Mouse (Mus musculus) liver, postnatal 0 days (tissue): ENCODE results near the gene Gm5460. TPM values are rescaled to one million over a fixed set of nuclear protein-coding genes. Genes with fewer than 3 reads are reported as not detected.

ENCODE experiments used
- ATAC-seq: fragments of 200-750 bp; cut with Nextera tagmentation; 2 replicates; pipeline ENCODE4 v1.8.0; 2017; ENCODE audit warnings: mild to moderate bottlenecking, moderate library complexity
- DNase-seq: peaks from one replicate; pipeline ENCODE4 v3.0.0-alpha.2; 2016
- H3K27ac ChIP-seq: fragments of 300-500 bp; sonication (generic); 2 replicates; pipeline ENCODE4 v1.5.1; 2014; ENCODE audit warnings: antibody characterized with exemption, moderate library complexity, mild to moderate bottlenecking, low read depth
- H3K27me3 ChIP-seq: fragments of 300-500 bp; sonication (generic); 2 replicates; pipeline ENCODE4 v1.6.1; 2014; ENCODE audit warnings: low read length, control low read depth, mixed read lengths; ENCODE audit not compliant: insufficient read depth
- H3K36me3 ChIP-seq: fragments of 300-500 bp; sonication (generic); replicated peaks from 2 replicates; pipeline ENCODE4 v1.6.1; 2014; ENCODE audit warnings: mild to moderate bottlenecking, control low read depth, low read length, moderate library complexity, mixed read lengths; ENCODE audit not compliant: insufficient read depth
- H3K4me1 ChIP-seq: fragments of 300-500 bp; sonication (generic); 2 replicates; pipeline ENCODE4 v1.6.1; 2014; ENCODE audit warnings: antibody characterized with exemption, mild to moderate bottlenecking, control low read depth; ENCODE audit not compliant: insufficient read depth
- H3K4me2 ChIP-seq: fragments of 300-500 bp; sonication (generic); 2 replicates; pipeline ENCODE4 v1.6.1; 2014; ENCODE audit warnings: low read depth, mild to moderate bottlenecking, low read length, moderate library complexity, mixed read lengths
- H3K4me3 ChIP-seq: fragments of 300-500 bp; sonication (generic); 2 replicates; pipeline ENCODE4 v1.5.1; 2014; ENCODE audit warnings: low read depth, low read length
- H3K9ac ChIP-seq: fragments of 300-500 bp; sonication (generic); replicated peaks from 2 replicates; pipeline ENCODE4 v1.6.1; 2014; ENCODE audit warnings: mild to moderate bottlenecking, moderate library complexity
- H3K9me3 ChIP-seq: fragments of 300-500 bp; sonication (generic); 2 replicates; pipeline ENCODE4 v1.6.1; 2016; ENCODE audit warnings: mild to moderate bottlenecking, control low read depth, low read length, mixed read lengths
- CTCF ChIP-seq: sonication (generic); IDR thresholded peaks from 2 replicates; pipeline ENCODE4 v1.5.1; 2016; ENCODE audit warnings: antibody characterized with exemption, low read depth
- EP300 ChIP-seq: IDR thresholded peaks from 2 replicates; pipeline ENCODE4 v1.6.1; 2016; ENCODE audit warnings: antibody characterized with exemption, low read depth, mild to moderate bottlenecking
- WGBS: fragments of 180-500 bp; shearing (Covaris S2); extraction: QIAGEN DNeasy Blood & Tissue Kit; methylation state at CpG from one replicate; pipeline ENCODE4 v1.1.7; 2014; ENCODE audit not compliant: insufficient replicate concordance; 5-methylcytosine and 5-hydroxymethylcytosine counted together
- polyA plus RNA-seq: library from polyadenylated mRNA; unstranded; fragments of >200 nt; fragmentation: Nextera tagmentation; extraction: Ambion mirVana; gene quantifications from 2 replicates; pipeline ENCODE4 v1.2.1, GENCODE M21; 2015

Gm5460 gene
- polyA plus RNA-seq, 1 experiment from 2014 or later = not detected

GRCm38 (mm10) chr14:34052516-34052915, 36.0 kb downstream of the Gm5460 start, which contains the start of gene Antxrl:
Gene Antxrl (plus strand): TSS chr14:34052707.
- DNase-seq (no peak), ATAC-seq (no peak)
- Histone ChIP-seq H3K36me3 (no peaks in the 10 kb centered on the region), H3K4me1 (no peaks in the 10 kb centered on the region), H3K27me3 (no peaks in the 10 kb centered on the region), H3K4me3 (no peak within 1 kb of the TSS), H3K9me3 (no peaks in the 10 kb centered on the region), H3K27ac (no peak within 1 kb of the TSS), H3K9ac (no peak within 1 kb of the TSS), H3K4me2 (no peak within 1 kb of the TSS)
- TF ChIP-seq CTCF = no peak
- TF ChIP-seq EP300 = no peak
- WGBS = 84% methylated on average over 6 of the region's 6 CpGs

DNA sequence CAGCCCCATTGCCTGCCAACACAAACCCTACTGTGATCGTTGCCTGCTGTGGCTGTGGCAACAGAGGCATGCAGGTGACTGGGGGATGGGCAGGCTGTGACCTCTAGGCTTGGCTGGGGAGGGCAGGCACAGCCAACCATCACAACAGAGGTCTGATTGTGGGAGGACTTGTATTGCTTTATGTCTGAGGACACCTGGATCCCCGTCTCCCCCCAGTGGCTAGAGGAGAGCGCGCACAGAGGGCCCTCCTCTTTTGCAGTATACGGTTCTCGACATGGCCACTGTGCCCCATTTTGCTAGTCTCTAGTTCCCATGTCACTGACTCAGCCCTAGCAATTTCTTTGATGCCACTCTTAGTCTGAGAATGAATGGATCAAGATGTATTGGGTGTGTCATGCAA, 55.1 kb downstream of the Gm5460 start:
- Histone ChIP-seq H3K9me3 (no peaks in the 10 kb centered on the region), H3K9ac (no peak overlapping the region), H3K4me2 (no peak overlapping the region), H3K36me3 (no peaks in the 10 kb centered on the region), H3K4me3 (no peak overlapping the region), H3K4me1 (no peaks in the 10 kb centered on the region), H3K27ac (no peak overlapping the region), H3K27me3 (no peaks in the 10 kb centered on the region)
- no peak for DNase-seq
- 64% methylated on average over 6 of the region's 6 CpGs for WGBS
- TF ChIP-seq CTCF (no peak), EP300 (no peak)
- no peak for ATAC-seq

GRCm38 (mm10) chr14:34075346-34075745, 58.8 kb downstream of the Gm5460 start:
- H3K27ac ChIP-seq = no peak overlapping the region
- H3K9me3 ChIP-seq = no peaks in the 10 kb centered on the region
- no peak for DNase-seq
- H3K4me1 ChIP-seq = no peaks in the 10 kb centered on the region
- H3K9ac ChIP-seq = no peak overlapping the region
- no peak overlapping the region for H3K4me2 ChIP-seq
- 43% methylated on average over 4 of the region's 4 CpGs for WGBS
- no peak for ATAC-seq
- H3K27me3 ChIP-seq = no peaks in the 10 kb centered on the region
- no peaks in the 10 kb centered on the region for H3K36me3 ChIP-seq
- no peak overlapping the region for H3K4me3 ChIP-seq
- TF ChIP-seq CTCF = no peak
- TF ChIP-seq EP300 = no peak

DNA sequence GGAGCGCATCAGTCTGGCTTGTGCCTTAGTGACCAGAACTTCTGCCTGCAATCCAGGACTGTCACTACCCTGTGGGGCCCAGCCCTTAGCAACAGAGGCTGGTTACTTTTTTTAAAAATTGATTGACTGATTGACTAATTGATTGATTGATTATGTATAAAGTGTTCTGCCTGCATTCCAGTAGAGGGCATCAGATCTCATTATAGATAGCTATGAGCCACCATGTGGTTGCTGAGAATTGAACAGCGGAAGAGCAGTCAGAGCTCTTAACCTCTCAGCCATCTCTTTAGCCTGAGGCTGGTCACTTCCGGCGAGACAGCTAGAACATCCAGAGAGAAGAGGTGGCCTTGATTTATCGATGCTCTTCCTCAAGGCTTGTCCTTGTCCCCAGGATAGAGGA, 60.7 kb downstream of the Gm5460 start:
- 77% methylated on average over 5 of the region's 5 CpGs for WGBS
- ATAC-seq = no peak

GRCm38 (mm10) chr14:34078293-34078692, 61.7 kb downstream of the Gm5460 start:
- H3K4me2 ChIP-seq = no peak overlapping the region
- H3K9me3 ChIP-seq = no peaks in the 10 kb centered on the region
- TF ChIP-seq CTCF (no peak), EP300 (no peak)
- H3K27ac ChIP-seq = no peak overlapping the region
- H3K9ac ChIP-seq = no peak overlapping the region
- no peaks in the 10 kb centered on the region for H3K4me1 ChIP-seq
- ATAC-seq (peak; percentile 66; the same call in 1 of the 2 replicates), DNase-seq (no peak)
- H3K4me3 ChIP-seq = no peak overlapping the region
- no peaks in the 10 kb centered on the region for H3K27me3 ChIP-seq
- H3K36me3 ChIP-seq = no peaks in the 10 kb centered on the region
- WGBS = 44% methylated on average over 4 of the region's 4 CpGs

More for the DNA sequence above, 60.7 kb downstream of the Gm5460 start:
- no peak overlapping the region for H3K27ac ChIP-seq
- H3K4me1 ChIP-seq = no peaks in the 10 kb centered on the region
- no peaks in the 10 kb centered on the region for H3K36me3 ChIP-seq
- no peak overlapping the region for H3K9ac ChIP-seq
- H3K4me2 ChIP-seq = no peak overlapping the region
- H3K9me3 ChIP-seq = no peaks in the 10 kb centered on the region
- TF ChIP-seq CTCF (no peak), EP300 (no peak)
- no peak for DNase-seq
- no peaks in the 10 kb centered on the region for H3K27me3 ChIP-seq
- H3K4me3 ChIP-seq = no peak overlapping the region

DNA sequence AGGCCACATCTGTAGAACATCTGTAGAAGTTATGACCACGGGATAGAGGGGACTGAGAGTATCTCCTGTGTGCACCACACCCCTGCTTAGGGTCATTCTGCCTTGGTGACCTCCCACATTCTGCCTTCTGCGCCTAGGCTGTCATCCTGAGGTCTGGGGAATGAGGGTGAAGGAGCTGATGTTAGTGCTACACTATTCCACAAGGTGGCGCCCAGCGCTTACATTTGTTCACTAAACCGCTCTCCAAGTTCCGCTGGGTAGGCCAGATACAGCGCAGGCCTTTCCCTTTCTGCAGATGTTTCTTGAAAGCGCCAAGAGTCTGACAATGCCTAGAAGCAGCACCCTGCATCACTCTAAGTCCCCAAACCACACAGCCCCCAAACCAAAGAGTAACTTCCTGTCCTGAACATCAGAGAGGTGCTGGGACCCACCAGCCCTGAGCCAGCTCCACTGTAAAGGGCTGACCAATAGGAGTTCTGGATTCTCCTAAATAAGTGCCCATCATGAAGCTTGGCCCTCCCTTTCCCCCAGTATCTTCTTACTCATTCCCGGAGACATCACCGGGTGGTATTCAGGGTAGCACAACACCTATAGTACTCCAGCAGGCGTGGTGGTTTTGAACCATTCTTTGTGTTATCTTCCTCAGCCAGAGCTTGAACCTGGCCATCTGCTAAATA, 63.9 kb downstream of the Gm5460 start:
- DNase-seq (peak; percentile 76), ATAC-seq (peak; percentile 54; the same call in 1 of the 2 replicates)
- Histone ChIP-seq H3K4me1 (no peaks in the 10 kb centered on the region), H3K4me3 (no peak overlapping the region), H3K9ac (no peak overlapping the region), H3K27me3 (no peaks in the 10 kb centered on the region), H3K4me2 (no peak overlapping the region), H3K36me3 (no peaks in the 10 kb centered on the region), H3K27ac (no peak overlapping the region), H3K9me3 (no peaks in the 10 kb centered on the region)
- 13% methylated on average over 11 of the region's 11 CpGs for WGBS
- TF ChIP-seq EP300 (no peak), CTCF (peak; percentile 87)
